Mouse (Mus musculus): Measurements from ENCODE around the gene Arl8b. TPM values are rescaled to one million over a fixed set of nuclear protein-coding genes. Genes with fewer than 3 reads are reported as not detected.
"Not testable (repeated sequence)": the region's sequence is repeated elsewhere in the genome, so short reads cannot be mapped to it uniquely, and the experiment has no call there.

The Arl8b gene
- polyA plus RNA-seq, 1 experiment, result 41.2 TPM

DNA sequence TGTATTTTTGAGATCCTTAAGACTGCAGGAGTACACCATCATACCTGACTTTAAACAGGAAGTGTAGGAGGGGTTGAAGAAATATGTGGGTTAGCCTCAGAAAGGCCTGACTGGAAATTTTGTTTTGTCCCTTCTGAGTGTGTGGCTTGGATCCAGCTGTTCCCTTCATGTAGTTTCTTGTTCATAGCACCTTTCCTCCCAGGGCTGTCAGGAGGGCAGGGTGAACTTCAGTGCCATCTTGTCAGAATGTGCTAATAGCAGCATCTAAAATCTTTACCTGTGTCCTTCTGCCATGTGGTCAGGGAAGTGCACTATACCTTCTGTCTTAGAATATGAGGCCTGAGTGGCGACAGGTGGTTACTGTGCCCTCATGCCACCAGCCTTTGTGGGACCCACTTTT lies 78.3 kb downstream of the Arl8b start:
- Histone ChIP-seq H3K4me3 (no peak overlapping the region), H3K4me2 (ENCODE audit: low read depth) (no peak overlapping the region)

DNA sequence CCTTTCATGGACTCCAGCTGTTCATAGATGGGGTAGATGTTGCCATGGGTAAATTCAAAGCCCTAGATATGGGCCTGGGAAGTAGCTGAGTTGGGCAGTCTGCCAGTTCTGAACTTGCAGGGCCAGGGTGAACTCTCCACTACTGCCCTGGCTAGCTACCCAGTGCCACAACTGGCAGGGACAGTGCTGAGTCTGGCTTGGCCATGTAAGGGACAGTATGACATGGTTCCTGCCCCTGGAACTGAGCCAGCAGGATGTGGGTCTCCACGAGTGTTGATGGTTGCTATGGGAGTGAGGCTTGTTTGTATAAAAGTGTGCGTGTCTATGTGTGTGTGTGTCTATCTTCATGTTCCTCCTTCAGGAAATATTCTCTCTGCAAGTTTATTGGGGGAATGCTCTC lies 79.6 kb downstream of the Arl8b start:
- H3K36me3 ChIP-seq (ENCODE audit: control insufficient read depth, insufficient read depth), result peaks cover 3% of the 10 kb centered on the region
- H3K79me2 ChIP-seq (ENCODE audit: control insufficient read depth, insufficient read depth), result no peaks in the 10 kb centered on the region
- no peak overlapping the region for H3K4me3 ChIP-seq
- H3ac ChIP-seq (ENCODE audit: control insufficient read depth, insufficient read length), result no peak overlapping the region
- H3K27me3 ChIP-seq (ENCODE audit: control insufficient read depth, insufficient read depth, insufficient read length), result no peaks in the 10 kb centered on the region
- TF ChIP-seq SRF (IDR thresholded peaks at IDR 0.05; ENCODE audit: control insufficient read depth, insufficient read length, low read depth), result no peak
- TF ChIP-seq POLR2AphosphoS2 (IDR thresholded peaks at IDR 0.05; ENCODE audit: insufficient read length, low read depth), result peak; percentile 78
- no peak for TF ChIP-seq REST (IDR thresholded peaks at IDR 0.05; ENCODE audit: insufficient read depth, insufficient read length)
- TF ChIP-seq POLR2A (IDR thresholded peaks at IDR 0.05; ENCODE audit: insufficient read length, low read depth), result no peak
- H3K4me2 ChIP-seq (ENCODE audit: low read depth), result no peak overlapping the region

More for the DNA sequence above, 78.3 kb downstream of the Arl8b start:
- TF ChIP-seq SRF (IDR thresholded peaks at IDR 0.05; ENCODE audit: control insufficient read depth, insufficient read length, low read depth), result no peak
- TF ChIP-seq CEBPB (IDR thresholded peaks at IDR 0.05; ENCODE audit: insufficient read depth, poor library complexity, severe bottlenecking), result no peak
- Histone ChIP-seq H3K79me2 (ENCODE audit: control insufficient read depth, insufficient read depth) (no peaks in the 10 kb centered on the region), H3ac (ENCODE audit: control insufficient read depth, insufficient read length) (no peak overlapping the region), H3K36me3 (ENCODE audit: control insufficient read depth, insufficient read depth) (peaks cover 4% of the 10 kb centered on the region), H3K27me3 (ENCODE audit: control insufficient read depth, insufficient read depth, insufficient read length) (no peaks in the 10 kb centered on the region)

DNA sequence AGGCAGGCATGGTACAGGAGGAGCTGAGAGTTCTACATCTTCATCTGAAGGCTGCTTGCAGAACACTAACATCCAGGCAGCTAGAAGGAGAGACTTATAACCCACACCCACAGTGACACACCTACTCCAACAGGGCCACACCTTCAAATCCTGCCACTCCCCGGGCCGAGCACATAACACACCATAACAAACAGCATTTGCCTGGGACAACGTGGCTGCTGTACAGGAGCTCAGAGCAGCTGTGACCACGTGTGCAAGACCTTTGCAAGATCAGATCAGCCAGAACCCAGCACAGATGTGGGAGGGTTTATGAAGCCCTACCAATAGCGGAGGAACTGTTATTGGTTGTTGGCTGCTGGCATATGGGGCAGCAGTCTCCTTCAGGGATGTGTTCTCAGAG lies 83.4 kb downstream of the Arl8b start:
- TF ChIP-seq TCF3 (IDR thresholded peaks at IDR 0.05; ENCODE audit: insufficient read length, low read depth), result no peak
- no peak for TF ChIP-seq MYOD1 (IDR thresholded peaks at IDR 0.05; ENCODE audit: control insufficient read depth in 1 of 3, insufficient read length in 2 of 3, low read depth in 2 of 3)
- no peak for TF ChIP-seq TCF12 (IDR thresholded peaks at IDR 0.05; ENCODE audit: insufficient read depth, poor library complexity, severe bottlenecking)
- no peak for TF ChIP-seq REST (IDR thresholded peaks at IDR 0.05; ENCODE audit: insufficient read depth, insufficient read length)
- no peak for TF ChIP-seq USF1 (IDR thresholded peaks at IDR 0.05; ENCODE audit: low read depth)
- no peak for TF ChIP-seq POLR2A (IDR thresholded peaks at IDR 0.05; ENCODE audit: insufficient read length, low read depth)
- TF ChIP-seq CEBPB (IDR thresholded peaks at IDR 0.05; ENCODE audit: insufficient read depth, poor library complexity, severe bottlenecking), result no peak
- TF ChIP-seq E2F4 (IDR thresholded peaks at IDR 0.05; ENCODE audit: insufficient read depth), result no peak
- TF ChIP-seq MYOG (IDR thresholded peaks at IDR 0.05; ENCODE audit: control insufficient read depth in 1 of 3, insufficient read depth in 1 of 3, insufficient read length in 2 of 3, low read depth in 2 of 3), result no peak
- no peak for TF ChIP-seq MAX (IDR thresholded peaks at IDR 0.05; ENCODE audit: low read depth)
- no peak for TF ChIP-seq POLR2AphosphoS2 (IDR thresholded peaks at IDR 0.05; ENCODE audit: insufficient read length, low read depth)
- no peak for TF ChIP-seq SRF (IDR thresholded peaks at IDR 0.05; ENCODE audit: control insufficient read depth, insufficient read length, low read depth)
- Histone ChIP-seq H3K4me2 (ENCODE audit: low read depth) (no peak overlapping the region), H3K79me2 (ENCODE audit: control insufficient read depth, insufficient read depth) (no peaks in the 10 kb centered on the region), H3K4me3 (no peak overlapping the region), H3K36me3 (ENCODE audit: control insufficient read depth, insufficient read depth) (no peaks in the 10 kb centered on the region), H3ac (ENCODE audit: control insufficient read depth, insufficient read length) (no peak overlapping the region), H3K27me3 (ENCODE audit: control insufficient read depth, insufficient read depth, insufficient read length) (no peaks in the 10 kb centered on the region)

DNA sequence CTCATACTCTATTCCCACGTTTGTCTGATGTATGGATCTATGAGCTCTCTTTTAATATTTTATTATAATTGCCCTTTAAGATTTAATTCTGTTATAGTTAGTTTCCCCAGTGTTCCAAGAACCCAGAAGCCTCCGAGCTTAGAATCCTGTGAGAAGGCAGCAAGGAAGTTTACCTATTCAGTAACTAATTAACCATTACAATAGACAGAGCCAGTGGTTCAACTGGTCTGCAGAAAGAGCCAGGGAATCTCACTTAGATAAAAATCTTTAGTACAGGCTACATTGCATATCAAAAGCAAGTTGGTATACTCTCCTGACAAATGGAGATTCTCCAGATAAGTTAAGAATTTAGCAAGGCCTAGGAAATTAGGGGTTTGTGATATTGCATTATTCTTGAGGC lies 86.1 kb downstream of the Arl8b start:
- H3K36me3 ChIP-seq (ENCODE audit: control insufficient read depth, insufficient read depth); H3K4me2 ChIP-seq (ENCODE audit: low read depth); H3K4me3 ChIP-seq; H3ac ChIP-seq (ENCODE audit: control insufficient read depth, insufficient read length); H3K27me3 ChIP-seq (ENCODE audit: control insufficient read depth, insufficient read depth, insufficient read length); H3K79me2 ChIP-seq (ENCODE audit: control insufficient read depth, insufficient read depth): not testable (repeated sequence)

DNA sequence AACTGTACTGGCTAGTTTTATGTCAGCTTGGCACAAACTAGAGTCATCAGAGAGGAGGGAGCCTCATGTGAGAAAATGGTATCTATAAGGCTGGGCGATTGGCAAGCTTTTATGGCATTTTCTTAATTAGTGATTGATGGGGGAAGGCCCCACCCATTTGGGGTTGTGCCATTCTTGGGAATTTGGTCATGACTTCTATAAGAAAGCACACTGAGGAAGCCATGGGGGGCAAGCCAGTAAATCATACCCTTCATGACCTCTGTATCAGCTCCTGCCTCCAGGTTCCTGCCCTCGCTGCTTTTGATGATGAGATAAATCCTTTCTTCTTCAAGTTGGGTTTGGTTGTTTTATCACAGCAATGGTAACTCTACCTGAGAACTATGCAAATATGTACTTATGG lies 87.5 kb downstream of the Arl8b start:
- TF ChIP-seq USF1 (IDR thresholded peaks at IDR 0.05; ENCODE audit: low read depth) (no peak), POLR2A (IDR thresholded peaks at IDR 0.05; ENCODE audit: insufficient read length, low read depth) (no peak), POLR2AphosphoS2 (IDR thresholded peaks at IDR 0.05; ENCODE audit: insufficient read length, low read depth) (no peak), CEBPB (IDR thresholded peaks at IDR 0.05; ENCODE audit: insufficient read depth, poor library complexity, severe bottlenecking) (no peak), E2F4 (IDR thresholded peaks at IDR 0.05; ENCODE audit: insufficient read depth) (no peak), MYOD1 (IDR thresholded peaks at IDR 0.05; ENCODE audit: control insufficient read depth in 1 of 3, insufficient read length in 2 of 3, low read depth in 2 of 3) (no peak), MAX (IDR thresholded peaks at IDR 0.05; ENCODE audit: low read depth) (no peak), TCF3 (IDR thresholded peaks at IDR 0.05; ENCODE audit: insufficient read length, low read depth) (no peak), SRF (IDR thresholded peaks at IDR 0.05; ENCODE audit: control insufficient read depth, insufficient read length, low read depth) (no peak), MYOG (IDR thresholded peaks at IDR 0.05; ENCODE audit: control insufficient read depth in 1 of 3, insufficient read depth in 1 of 3, insufficient read length in 2 of 3, low read depth in 2 of 3) (no peak)
- peaks cover 6% of the 10 kb centered on the region for H3K27me3 ChIP-seq (ENCODE audit: control insufficient read depth, insufficient read depth, insufficient read length)
- no peak overlapping the region for H3K4me3 ChIP-seq
- H3K4me2 ChIP-seq (ENCODE audit: low read depth), result no peak overlapping the region
- no peaks in the 10 kb centered on the region for H3K79me2 ChIP-seq (ENCODE audit: control insufficient read depth, insufficient read depth)
- H3ac ChIP-seq (ENCODE audit: control insufficient read depth, insufficient read length), result no peak overlapping the region
- no peaks in the 10 kb centered on the region for H3K36me3 ChIP-seq (ENCODE audit: control insufficient read depth, insufficient read depth)

DNA sequence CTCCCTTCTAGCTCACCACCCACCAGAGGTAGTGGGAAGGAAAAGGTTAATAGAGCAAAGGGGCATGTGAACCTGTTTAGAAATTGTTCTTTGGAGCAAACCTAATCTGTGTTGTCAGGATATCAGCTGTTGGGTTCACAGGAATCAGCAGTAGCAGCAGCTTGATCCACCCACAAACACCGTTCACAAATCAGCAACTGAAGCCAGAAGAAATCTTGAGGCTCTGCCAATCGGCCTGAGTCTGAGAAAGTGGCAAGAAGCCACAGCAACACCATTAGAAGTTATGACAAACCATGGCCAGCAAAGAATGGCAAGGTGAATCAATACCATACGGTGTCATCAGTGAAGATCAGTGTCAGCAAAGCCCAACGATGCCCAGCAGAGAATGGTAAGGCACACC lies 88.4 kb downstream of the Arl8b start:
- TF ChIP-seq MAX (IDR thresholded peaks at IDR 0.05; ENCODE audit: low read depth), result no peak
- no peak for TF ChIP-seq SRF (IDR thresholded peaks at IDR 0.05; ENCODE audit: control insufficient read depth, insufficient read length, low read depth)
- no peak for TF ChIP-seq MYOD1 (IDR thresholded peaks at IDR 0.05; ENCODE audit: control insufficient read depth in 1 of 3, insufficient read length in 2 of 3, low read depth in 2 of 3)
- no peak for TF ChIP-seq TCF12 (IDR thresholded peaks at IDR 0.05; ENCODE audit: insufficient read depth, poor library complexity, severe bottlenecking)
- no peak for TF ChIP-seq MYOG (IDR thresholded peaks at IDR 0.05; ENCODE audit: control insufficient read depth in 1 of 3, insufficient read depth in 1 of 3, insufficient read length in 2 of 3, low read depth in 2 of 3)
- TF ChIP-seq POLR2A (IDR thresholded peaks at IDR 0.05; ENCODE audit: insufficient read length, low read depth), result no peak
- TF ChIP-seq USF1 (IDR thresholded peaks at IDR 0.05; ENCODE audit: low read depth), result no peak
- TF ChIP-seq TCF3 (IDR thresholded peaks at IDR 0.05; ENCODE audit: insufficient read length, low read depth), result no peak
- no peak for TF ChIP-seq REST (IDR thresholded peaks at IDR 0.05; ENCODE audit: insufficient read depth, insufficient read length)
- no peak for TF ChIP-seq E2F4 (IDR thresholded peaks at IDR 0.05; ENCODE audit: insufficient read depth)
- no peak for TF ChIP-seq POLR2AphosphoS2 (IDR thresholded peaks at IDR 0.05; ENCODE audit: insufficient read length, low read depth)
- H3ac ChIP-seq (ENCODE audit: control insufficient read depth, insufficient read length), result no peak overlapping the region
- no peaks in the 10 kb centered on the region for H3K79me2 ChIP-seq (ENCODE audit: control insufficient read depth, insufficient read depth)
- no peak overlapping the region for H3K4me3 ChIP-seq
- peaks cover 6% of the 10 kb centered on the region for H3K27me3 ChIP-seq (ENCODE audit: control insufficient read depth, insufficient read depth, insufficient read length)
- no peaks in the 10 kb centered on the region for H3K36me3 ChIP-seq (ENCODE audit: control insufficient read depth, insufficient read depth)
- no peak overlapping the region for H3K4me2 ChIP-seq (ENCODE audit: low read depth)

Data from myocyte (in vitro differentiated cells).